Mouse (Mus musculus): ENCODE data around the gene Ostm1.

Gene Ostm1

DNA sequence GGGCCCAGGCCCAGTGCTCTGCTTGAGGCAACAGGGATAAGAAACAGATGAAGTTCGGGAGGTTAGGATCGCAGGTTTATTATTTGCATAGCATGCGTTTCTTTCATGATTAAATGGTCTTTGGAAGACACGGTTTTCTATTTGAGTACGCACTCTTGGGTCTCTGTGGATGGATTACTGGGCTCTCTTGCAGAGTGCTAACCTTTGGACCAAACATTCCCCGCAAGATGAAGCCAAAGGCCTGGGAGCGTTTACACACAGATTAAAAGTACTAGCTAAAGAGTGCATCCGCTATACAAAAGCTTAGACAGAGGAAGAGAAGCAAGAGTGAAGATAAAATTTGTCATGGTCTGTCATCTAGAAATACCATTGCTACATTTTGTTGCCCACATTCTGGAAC, 98.8 kb downstream of the Ostm1 start:
- DNase-seq = no peak

DNA sequence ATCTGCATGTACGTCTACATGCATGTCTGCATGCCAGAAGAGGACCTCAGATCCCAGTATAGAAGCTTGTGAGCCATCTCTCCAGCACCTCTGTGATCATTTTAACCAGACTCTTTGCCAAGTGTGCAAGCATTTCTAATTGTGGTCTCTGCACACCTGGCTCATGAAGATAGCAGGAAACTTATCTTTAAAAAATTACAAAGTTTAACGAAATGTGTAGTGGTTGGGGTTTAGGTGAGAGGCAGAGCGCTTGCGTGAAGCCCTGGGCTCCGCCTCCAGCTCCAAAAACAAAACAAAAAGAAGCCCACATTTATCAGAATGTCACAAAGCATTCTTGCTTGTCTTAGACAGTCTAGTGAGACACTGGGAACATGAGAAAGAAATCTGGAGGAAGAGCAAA, 104.3 kb downstream of the Ostm1 start:
- no peak for DNase-seq

DNA sequence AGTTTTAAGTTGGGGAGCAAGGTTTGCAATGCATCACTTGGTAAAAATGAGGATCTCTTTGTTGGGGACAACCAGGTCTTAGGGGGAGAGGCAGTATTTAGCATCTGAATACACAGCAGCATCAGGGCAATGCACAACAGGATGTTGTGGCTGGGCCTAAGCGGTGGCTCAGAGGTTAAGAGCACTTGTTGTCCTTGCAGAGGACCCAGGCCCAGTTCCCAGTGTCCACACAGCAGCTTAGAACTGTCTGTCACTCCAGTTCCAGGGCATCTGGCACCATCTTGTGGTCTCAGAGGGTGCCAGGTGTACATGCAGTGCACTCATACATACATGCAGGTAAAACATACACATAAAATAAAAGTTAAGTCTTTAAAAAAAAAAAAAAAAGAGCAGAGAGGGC, 106.1 kb downstream of the Ostm1 start:
- DNase-seq = no peak

DNA sequence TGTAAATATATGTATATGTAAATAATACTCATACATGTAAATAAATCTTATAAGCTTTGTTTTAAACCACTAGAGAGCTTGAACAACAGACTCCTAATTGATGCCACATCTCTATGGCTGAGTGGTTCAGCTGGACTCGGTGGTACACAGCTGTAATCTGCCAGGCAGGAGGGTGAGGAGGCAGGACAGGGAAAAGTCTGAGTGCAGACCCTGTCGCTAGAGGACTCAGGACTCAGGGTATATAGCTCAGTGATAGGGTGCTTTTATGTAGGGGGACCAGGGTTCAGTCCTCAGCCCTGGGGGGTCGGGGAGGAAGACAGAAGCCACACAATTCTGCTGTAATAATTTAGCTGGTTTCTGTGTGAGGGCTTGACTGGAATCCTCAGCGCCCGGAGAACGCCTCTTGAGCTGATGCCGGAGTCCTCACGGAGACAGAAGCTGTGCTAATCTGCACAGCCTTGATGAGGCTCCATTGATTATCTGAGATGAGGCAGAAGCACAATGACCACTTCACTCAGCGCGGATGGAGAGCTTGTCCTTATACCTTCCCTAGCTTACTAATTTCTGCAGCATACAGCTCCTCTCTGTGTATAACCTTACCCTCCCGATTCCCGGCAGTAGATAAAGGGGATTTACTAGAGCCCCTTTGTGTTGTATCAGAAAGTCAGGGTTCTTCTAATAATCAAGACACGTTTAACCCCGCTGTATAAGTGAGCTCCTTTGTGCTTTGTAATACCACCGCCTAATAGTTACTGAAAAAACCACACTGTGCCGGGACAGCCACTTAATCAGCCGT, 106.8 kb downstream of the Ostm1 start:
- DNase-seq = no peak

DNA sequence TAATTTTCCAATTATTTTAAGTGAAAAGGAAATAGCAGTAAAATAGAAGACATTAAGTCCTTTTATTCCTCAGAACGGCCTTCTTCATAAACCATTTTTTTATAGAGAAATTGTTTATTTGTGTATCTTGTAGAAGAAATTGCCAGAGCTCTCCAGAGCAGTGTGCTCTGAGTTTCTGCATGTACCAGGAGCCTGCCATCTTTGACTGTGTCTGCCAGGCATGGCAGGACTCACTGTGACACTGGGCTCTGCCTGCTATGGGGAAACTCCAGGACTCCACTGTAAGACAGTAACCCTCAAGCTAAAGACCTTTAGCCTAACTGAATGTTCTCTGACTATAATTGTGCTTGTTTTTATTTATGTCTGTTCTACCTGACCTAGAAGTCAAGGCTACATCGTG, 107.4 kb downstream of the Ostm1 start:
- no peak for DNase-seq

DNA sequence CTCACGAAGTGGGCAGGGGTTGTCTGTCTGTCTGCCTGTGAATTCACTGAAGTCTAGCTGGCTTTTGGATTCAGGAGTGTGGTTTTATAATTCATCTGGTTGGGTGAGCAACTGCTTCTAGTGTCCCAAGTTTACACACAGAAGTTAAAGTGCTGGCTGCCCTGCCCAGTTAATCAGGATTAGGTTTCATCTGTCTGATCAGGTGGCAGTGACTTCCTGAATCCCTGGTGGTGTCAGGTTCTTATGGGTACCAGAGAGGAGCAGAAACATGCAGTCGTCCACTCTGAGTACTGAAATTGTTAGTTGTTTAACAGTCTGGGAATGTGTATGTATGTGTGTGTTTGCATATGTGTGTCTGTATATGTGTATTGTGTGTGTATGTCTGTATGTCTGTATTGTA, 108.5 kb downstream of the Ostm1 start:
- no peak for DNase-seq

DNA sequence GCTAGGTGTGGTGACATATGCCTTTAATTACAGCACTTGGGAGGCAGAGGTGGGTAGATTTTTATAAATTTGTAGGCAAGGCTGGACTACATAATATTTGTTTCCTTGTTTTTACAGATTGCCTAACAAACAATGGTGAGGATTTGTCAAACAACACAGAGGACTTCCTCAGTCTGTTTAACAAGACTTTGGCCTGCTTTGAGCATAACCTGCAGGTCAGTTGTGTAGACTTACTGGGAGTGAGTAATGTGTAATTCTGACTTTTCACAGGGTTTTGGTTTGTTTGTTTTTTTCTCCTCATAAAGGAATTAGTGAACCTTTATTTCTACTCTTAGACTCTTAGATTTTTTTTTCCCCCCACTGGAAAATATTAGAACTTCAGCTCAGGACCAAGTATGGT, 109.2 kb downstream of the Ostm1 start:
- no peak for DNase-seq

DNA sequence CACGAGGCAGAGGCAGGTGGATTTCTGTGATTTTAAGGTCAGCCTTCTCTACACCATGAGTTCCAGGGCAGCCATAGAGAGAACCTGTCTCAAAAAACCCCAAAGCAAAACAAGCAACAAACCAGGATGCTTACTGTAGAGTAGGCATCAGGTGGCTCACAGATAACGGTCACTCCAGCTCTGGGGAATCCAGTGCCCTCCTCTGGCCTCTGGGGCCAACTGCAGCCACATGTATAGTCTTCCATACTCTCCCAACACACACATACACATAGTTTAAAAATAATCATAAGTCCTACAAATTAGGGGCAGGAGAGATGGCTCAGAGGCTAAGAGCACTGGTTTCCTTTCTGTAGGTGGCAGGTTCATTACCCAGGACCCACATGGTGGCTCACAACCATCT, 109.9 kb downstream of the Ostm1 start:
- DNase-seq = no peak

DNA sequence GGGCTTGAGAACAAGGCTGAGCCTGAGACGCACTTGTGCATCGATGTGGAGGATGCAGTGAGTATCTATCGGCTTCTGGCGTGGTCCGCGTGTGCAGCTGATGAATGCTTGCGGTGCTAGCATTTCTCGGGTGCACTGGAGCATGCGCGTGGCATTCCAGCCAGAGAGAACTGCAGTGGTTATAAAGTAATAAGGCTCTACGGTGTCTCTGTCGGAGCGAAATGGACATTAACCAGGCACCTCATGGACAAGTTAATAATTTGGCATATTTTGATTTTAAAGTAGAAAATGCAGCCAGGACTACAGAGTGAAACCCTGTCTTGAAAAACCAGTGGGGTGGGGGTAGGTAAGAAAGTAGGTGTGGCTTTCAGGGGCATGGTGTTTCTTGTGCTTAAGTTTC, 112.7 kb downstream of the Ostm1 start:
- no peak for DNase-seq

DNA sequence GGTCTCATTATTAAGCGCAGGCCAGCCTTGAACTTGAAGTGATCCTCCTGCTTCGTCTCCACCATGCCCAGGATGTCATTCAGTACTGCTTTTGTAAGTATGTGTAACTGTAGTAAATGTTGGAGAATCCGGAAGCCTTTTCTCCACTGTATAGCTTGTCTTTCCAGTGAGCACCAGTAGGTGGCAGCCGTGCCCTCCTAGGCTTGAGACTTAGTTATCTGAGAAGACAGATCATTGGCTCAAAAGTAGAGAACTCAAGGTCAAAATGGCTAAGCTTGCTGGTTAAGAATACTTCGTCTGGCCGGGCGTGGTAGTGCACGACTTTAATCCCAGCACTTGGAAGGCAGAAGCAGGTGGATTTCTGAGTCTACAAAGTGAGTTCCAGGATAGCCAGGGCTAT, 113.4 kb downstream of the Ostm1 start:
- peak; percentile 52 for DNase-seq

DNA sequence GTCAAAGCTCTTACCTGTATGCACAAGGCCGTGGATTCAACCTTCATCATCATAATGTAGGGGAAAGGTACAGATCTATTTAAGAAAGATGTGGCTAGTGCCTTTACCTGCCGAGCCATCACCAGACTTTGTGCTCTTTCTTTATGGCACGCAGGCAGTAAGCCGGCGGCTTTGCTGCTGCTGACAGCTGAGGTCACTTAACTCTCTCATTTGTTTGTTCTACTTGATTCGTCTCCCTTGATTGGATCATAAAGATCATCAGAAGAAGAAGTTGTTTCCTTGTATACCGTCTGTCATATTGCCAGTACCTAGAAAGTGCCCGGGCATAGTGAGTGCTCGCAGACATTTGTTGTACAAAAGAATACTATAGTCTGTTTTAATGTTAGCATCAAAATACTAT, 114.8 kb downstream of the Ostm1 start:
- no peak for DNase-seq

DNA sequence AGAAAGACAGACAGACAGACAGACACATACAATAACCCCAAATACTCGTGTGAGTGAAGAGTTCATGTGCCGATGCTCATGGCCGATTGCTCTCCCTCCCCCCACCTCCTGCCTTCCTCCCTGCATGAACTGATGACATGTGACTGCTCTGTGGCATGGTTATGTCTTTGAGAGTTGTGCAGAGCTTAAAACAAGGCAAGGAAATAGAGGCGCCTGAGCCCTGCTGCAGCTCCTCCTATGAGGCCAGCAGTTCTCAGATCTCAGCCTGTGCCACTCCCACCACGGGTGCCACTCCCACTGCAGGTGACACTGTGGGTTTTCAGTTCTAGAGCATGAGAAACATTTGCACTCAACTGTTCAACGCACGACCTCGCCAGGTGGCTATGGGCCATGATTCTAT, 115.4 kb downstream of the Ostm1 start:
- no peak for DNase-seq

DNA sequence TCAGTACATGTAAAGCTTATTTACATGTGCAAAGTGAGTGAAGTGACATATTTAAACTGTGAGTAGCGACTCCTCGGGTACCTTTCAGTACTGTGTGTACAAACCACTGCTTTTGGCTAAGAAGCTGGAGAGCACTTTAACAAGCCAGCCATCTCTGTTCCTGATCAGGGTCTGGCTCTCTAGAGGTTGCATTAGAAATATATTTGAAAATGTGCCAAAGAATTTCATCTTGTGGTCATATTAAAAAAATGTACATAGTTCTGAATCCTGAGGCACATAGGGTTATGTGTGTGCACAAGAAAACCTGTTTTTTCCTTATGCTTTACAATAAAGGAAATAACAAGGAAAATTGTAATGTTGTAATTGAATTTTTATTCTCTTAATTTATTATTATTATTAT, 118.5 kb downstream of the Ostm1 start:
- no peak for DNase-seq

DNA sequence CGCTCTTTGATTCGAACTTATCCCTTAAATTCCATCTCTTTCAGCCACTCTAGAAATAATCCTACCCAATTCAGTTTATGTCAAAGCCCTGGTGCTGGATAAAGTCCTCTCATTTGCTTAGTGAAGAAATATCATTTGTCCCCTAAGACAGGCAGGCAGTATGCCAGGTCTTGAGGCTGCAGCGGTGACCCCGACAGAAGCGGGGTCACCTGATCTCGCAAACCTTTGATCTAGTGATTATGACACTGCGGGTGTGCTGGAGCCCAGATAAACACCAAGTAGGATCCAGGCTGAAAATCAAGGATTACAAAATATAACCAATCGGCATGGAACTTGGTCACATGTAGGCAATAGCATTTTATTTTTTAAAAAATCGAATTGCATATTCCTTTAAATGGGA, 131.1 kb downstream of the Ostm1 start:
- no peak for DNase-seq

DNA sequence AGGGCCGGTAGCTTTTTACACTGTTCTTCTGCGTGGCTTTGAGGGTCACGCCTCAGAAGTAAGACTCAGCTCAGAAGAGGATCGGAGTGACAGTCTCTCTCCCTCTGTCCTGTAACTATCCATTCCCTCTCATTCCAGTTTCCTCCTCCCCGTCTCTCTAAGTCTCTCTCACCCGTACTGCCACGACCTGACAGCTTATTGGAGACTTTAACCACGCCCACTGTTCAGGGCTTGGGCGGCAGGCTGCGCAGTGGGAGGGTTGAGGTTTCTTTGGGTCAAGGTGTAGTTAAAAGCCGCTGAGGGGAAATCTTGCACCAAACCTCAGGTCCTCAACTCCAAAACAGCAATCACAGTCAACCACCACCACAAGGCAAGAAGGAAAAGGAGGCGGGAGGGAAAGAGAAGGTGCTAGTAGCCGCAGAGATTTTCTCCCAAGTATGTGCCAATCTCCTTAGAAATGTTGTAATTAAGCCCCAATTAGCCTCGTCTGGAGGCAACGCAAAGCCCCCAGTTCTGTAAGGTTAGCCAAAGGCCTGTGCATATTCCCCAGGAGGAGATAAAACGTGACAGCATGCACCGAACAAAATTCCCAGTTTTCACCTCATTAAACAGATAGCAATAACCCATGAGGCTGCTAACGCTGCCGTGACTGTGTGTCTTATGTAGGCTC, 131.9 kb downstream of the Ostm1 start:
- no peak for DNase-seq

DNA sequence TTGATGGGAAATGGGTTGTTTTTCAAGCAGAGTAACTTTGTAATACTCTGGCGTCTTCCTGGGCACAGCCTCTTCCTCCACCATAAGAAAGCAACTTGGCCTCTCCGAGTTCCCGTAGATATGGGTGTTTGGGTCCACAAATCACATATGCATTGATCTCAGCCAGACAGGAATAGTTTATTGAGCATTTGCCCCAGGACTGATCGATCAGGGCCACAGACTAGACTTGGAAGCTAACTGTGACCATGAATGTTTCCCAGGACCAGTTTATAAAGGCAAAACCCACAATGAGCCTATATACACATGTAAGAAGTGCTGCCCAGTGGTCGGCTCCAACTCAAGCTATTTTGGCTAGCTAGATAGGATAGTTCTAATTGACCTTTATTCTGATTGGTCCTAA, 138.5 kb downstream of the Ostm1 start:
- DNase-seq = no peak

DNA sequence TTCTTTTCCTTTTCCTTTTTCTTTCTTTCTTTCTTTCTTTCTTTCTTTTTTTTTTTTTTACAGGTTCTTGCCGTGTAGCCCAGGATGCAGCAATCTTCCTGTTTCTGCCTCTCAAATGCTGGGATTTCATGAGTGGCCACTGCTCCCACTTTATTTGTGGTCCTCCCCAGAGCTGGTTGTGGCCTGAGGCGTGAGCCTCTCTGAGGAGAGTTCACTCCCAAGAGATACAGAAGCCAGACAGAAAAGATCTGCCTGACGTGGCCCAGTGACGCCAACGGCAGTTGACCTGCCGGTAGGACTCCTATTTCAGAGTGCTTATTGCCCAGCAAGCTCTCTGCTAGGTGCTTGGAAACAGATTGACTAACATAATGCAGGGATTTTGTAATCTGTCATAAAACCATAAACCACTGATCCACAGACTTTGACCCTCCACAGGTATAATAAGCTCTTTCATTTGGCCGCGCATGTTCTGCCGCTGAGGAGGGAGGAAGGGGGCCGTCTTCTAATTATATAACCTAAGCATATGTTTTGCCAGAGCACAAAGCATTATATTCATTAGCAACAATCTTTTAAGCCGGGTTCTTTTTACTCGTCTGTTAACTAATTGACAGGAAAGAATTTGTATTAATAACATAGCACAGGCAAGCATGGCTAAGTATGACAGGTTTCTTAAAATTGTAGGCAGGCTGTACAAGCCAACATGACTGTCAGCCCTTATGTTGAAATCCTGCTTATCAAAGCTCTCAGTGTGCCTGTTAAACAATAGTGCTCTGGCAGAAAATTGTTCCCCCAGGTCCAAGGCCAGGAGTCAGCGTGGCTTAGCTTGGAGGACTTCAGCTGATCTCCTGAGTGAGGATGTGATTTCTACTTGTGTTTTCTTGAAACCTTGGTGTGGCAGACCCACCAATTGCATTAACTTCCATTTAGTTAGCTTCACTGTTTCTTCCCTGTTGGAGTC, 139.9 kb downstream of the Ostm1 start:
- no peak for DNase-seq

DNA sequence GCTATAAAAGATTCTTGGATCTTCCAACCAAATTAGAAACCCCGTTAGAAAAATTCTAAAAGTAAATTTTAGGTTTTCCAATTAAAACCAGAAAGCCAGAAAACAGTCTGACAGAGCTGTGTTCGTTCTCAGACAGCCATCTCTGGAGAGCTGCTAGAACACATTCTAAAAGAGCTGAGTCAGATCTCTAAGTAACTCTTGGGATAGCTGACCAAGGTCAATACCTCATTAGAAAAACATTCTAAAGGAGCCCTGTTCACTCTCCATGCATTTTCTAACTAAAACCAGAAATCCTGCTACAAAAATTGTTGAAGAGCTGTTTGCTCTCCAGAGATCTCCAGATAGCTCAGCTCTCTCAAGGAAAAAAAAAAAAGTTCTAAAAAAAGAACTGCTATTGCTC, 146.0 kb downstream of the Ostm1 start:
- no peak for DNase-seq

DNA sequence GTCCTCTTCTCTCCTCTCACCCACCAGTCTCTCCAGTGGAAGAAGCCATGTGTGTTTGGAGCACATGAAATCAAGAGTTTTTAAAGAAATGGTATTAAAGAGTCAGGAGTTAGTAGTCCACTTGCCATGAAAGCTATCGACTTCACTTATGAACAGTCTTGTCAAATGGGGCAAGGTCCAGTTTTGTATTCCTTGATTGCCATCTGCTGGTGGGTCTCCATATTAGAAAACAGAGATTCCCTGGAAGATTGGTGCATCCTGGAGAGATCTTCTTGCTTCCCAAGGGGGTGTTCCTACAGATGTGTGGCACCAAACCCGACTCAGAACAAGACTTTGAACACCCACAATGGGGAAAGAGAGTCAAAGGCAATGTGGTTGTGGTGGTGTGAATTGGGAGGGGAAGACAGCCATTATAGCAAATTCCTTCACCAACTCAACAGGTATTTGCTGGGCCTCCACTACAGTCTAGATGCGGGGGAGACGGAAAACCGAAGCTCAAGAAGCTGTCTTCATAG, 151.0 kb downstream of the Ostm1 start:
- DNase-seq = peak; percentile 9

DNA sequence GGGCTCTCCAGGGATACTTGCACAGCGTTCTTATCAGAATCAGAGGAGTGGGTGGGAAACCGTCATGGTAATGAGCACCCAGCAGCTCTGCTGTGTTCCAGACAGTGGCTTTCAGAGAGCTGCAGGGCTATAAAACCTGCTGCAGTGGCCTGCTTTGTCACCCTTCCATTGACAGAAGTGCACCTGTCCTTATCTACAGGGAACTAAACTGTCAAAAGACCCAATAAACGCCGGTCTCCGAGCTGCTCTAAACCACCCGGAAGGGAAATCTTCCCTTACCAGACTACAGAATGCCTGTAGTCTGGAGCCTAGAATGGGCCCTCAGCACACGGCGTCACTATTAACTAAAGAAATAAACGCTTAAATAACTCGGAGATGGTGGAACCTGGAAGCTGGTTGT, 168.2 kb downstream of the Ostm1 start:
- no peak for DNase-seq
